Mouse (Mus musculus): ENCODE results near the gene Krt73. TPM values are rescaled to one million over a fixed set of nuclear protein-coding genes. Genes with fewer than 3 reads are reported as not detected.

Gene Krt73
- polyA plus RNA-seq (2015; fragmentation: Nextera tagmentation; extraction: Ambion mirVana) = 1.3 and 3.3 TPM in 2 replicates

GRCm38 (mm10) chr15:101802296-101802835 is at the start of gene Krt73:
TSS of gene Krt73 (minus strand) at chr15:101802346.
- H3K36me3 ChIP-seq = no peaks in the 10 kb centered on the region
- H3K4me2 ChIP-seq = 0 out of 2 replicates have a peak within 1 kb of the TSS, but pooled peaks have one; percentile 1
- H3K9me3 ChIP-seq = no peaks in the 10 kb centered on the region
- no peak within 1 kb of the TSS for H3K9ac ChIP-seq
- no peak for ATAC-seq (ENCODE audit: low FRiP score, low read depth)
- 53% methylated on average over 6 of the region's 6 CpGs for WGBS
- H3K27me3 ChIP-seq = no peaks in the 10 kb centered on the region
- no peak within 1 kb of the TSS for H3K4me3 ChIP-seq
- peak within 1 kb of the TSS; percentile 59; the same call in 1 of the 2 replicates for H3K27ac ChIP-seq (replicated peaks)
- peaks cover 22% of the 10 kb centered on the region for H3K4me1 ChIP-seq (replicated peaks)

- no peak within 1 kb of the TSS for H3K27ac ChIP-seq (replicated peaks)
These were observed 48.5 kb upstream of the Krt73 start, which contains the start of gene Krt1 for GRCm38 (mm10) chr15:101850694-101851093. TSS of gene Krt1 (minus strand) at chr15:101850794.

GRCm38 (mm10) chr15:101845971-101846403 is 43.8 kb upstream of the Krt73 start:
- H3K9me3 ChIP-seq = no peaks in the 10 kb centered on the region
- ATAC-seq (ENCODE audit: low FRiP score, low read depth) = peak; percentile 88
- peak overlapping the region; percentile 62 for H3K9ac ChIP-seq
- H3K27me3 ChIP-seq = no peaks in the 10 kb centered on the region
- under 1% methylated on average over 32 of the region's 37 CpGs for WGBS
- H3K4me2 ChIP-seq = peak overlapping the region; percentile 76
- H3K27ac ChIP-seq (replicated peaks) = peak overlapping the region; percentile 89
- H3K36me3 ChIP-seq = no peaks in the 10 kb centered on the region
- H3K4me1 ChIP-seq (replicated peaks) = peaks cover 17% of the 10 kb centered on the region
- H3K4me3 ChIP-seq = peak overlapping the region; percentile 52

More at GRCm38 (mm10) chr15:101850694-101851093, 48.5 kb upstream of the Krt73 start, which contains the start of gene Krt1:
- no peaks in the 10 kb centered on the region for H3K27me3 ChIP-seq
- H3K9me3 ChIP-seq = no peaks in the 10 kb centered on the region
- ATAC-seq (ENCODE audit: low FRiP score, low read depth) = no peak
- H3K4me1 ChIP-seq (replicated peaks) = peaks cover 14% of the 10 kb centered on the region
- no peaks in the 10 kb centered on the region for H3K36me3 ChIP-seq
- H3K9ac ChIP-seq = no peak within 1 kb of the TSS
- no peak within 1 kb of the TSS for H3K4me2 ChIP-seq
- no peak within 1 kb of the TSS for H3K4me3 ChIP-seq
- 91% methylated on average over 6 of the region's 6 CpGs for WGBS

GRCm38 (mm10) chr15:101843192-101843591 is 41.0 kb upstream of the Krt73 start:
- no peak overlapping the region for H3K4me2 ChIP-seq
- 72% methylated on average over 9 of the region's 9 CpGs for WGBS
- ATAC-seq (ENCODE audit: low FRiP score, low read depth) = no peak
- H3K4me3 ChIP-seq = no peak overlapping the region
- H3K4me1 ChIP-seq (replicated peaks) = peaks cover 17% of the 10 kb centered on the region
- H3K27me3 ChIP-seq = no peaks in the 10 kb centered on the region
- no peak overlapping the region for H3K9ac ChIP-seq
- no peaks in the 10 kb centered on the region for H3K36me3 ChIP-seq
- H3K27ac ChIP-seq (replicated peaks) = no peak overlapping the region
- no peaks in the 10 kb centered on the region for H3K9me3 ChIP-seq

- ATAC-seq (ENCODE audit: low FRiP score, low read depth) = no peak
- 72% methylated on average over 5 of the region's 5 CpGs for WGBS
These were observed 32.7 kb upstream of the Krt73 start for GRCm38 (mm10) chr15:101834784-101835328.

GRCm38 (mm10) chr15:101833131-101833530 is 31.0 kb upstream of the Krt73 start:
- 50% methylated on average over 6 of the region's 6 CpGs for WGBS
- Histone ChIP-seq H3K9ac (no peak overlapping the region), H3K4me3 (no peak overlapping the region), H3K4me2 (no peak overlapping the region), H3K36me3 (no peaks in the 10 kb centered on the region), H3K4me1 (replicated peaks) (no peaks in the 10 kb centered on the region), H3K27me3 (no peaks in the 10 kb centered on the region; the same call in 1 of the 2 replicates), H3K27ac (replicated peaks) (no peak overlapping the region), H3K9me3 (no peaks in the 10 kb centered on the region)
- no peak for ATAC-seq (ENCODE audit: low FRiP score, low read depth)

More at GRCm38 (mm10) chr15:101834784-101835328, 32.7 kb upstream of the Krt73 start:
- no peaks in the 10 kb centered on the region; the same call in 1 of the 2 replicates for H3K27me3 ChIP-seq
- no peak overlapping the region for H3K9ac ChIP-seq
- H3K4me3 ChIP-seq = no peak overlapping the region
- H3K9me3 ChIP-seq = no peaks in the 10 kb centered on the region
- H3K4me2 ChIP-seq = no peak overlapping the region
- H3K4me1 ChIP-seq (replicated peaks) = no peaks in the 10 kb centered on the region
- H3K27ac ChIP-seq (replicated peaks) = no peak overlapping the region
- no peaks in the 10 kb centered on the region for H3K36me3 ChIP-seq

GRCm38 (mm10) chr15:101829441-101829840 is 27.3 kb upstream of the Krt73 start:
- Histone ChIP-seq H3K9me3 (no peaks in the 10 kb centered on the region), H3K36me3 (no peaks in the 10 kb centered on the region), H3K4me2 (no peak overlapping the region), H3K4me1 (replicated peaks) (no peaks in the 10 kb centered on the region), H3K9ac (no peak overlapping the region), H3K4me3 (no peak overlapping the region), H3K27me3 (no peaks in the 10 kb centered on the region; the same call in 1 of the 2 replicates), H3K27ac (replicated peaks) (no peak overlapping the region)
- WGBS = 71% methylated on average over 5 of the region's 5 CpGs
- no peak for ATAC-seq (ENCODE audit: low FRiP score, low read depth)

GRCm38 (mm10) chr15:101821786-101822185 is 19.6 kb upstream of the Krt73 start:
- H3K27me3 ChIP-seq = no peaks in the 10 kb centered on the region
- no peaks in the 10 kb centered on the region for H3K4me1 ChIP-seq (replicated peaks)
- no peak for ATAC-seq (ENCODE audit: low FRiP score, low read depth)
- H3K9ac ChIP-seq = no peak overlapping the region
- no peak overlapping the region for H3K27ac ChIP-seq (replicated peaks)
- no peak overlapping the region for H3K4me2 ChIP-seq
- H3K9me3 ChIP-seq = no peaks in the 10 kb centered on the region
- H3K36me3 ChIP-seq = no peaks in the 10 kb centered on the region
- WGBS = 42% methylated on average over 3 of the region's 3 CpGs
- H3K4me3 ChIP-seq = no peak overlapping the region

- H3K27me3 ChIP-seq = no peaks in the 10 kb centered on the region
- no peak within 1 kb of the TSS for H3K4me2 ChIP-seq
- no peak within 1 kb of the TSS for H3K9ac ChIP-seq
- no peak within 1 kb of the TSS for H3K27ac ChIP-seq (replicated peaks)
- no peaks in the 10 kb centered on the region for H3K9me3 ChIP-seq
- no peak within 1 kb of the TSS for H3K4me3 ChIP-seq
- no peaks in the 10 kb centered on the region for H3K4me1 ChIP-seq (replicated peaks)
- no peaks in the 10 kb centered on the region for H3K36me3 ChIP-seq
- ATAC-seq (ENCODE audit: low FRiP score, low read depth) = no peak
- 84% methylated on average over 16 of the region's 16 CpGs for WGBS
These were observed 15.7 kb upstream of the Krt73 start, which contains the start of gene Krt2 for GRCm38 (mm10) chr15:101817875-101818274. TSS of gene Krt2 (minus strand) at chr15:101818169.

GRCm38 (mm10) chr15:101803052-101803822 is 1.1 kb upstream of the Krt73 start:
- peak overlapping the region; percentile 21; the same call in 1 of the 2 replicates for H3K27ac ChIP-seq (replicated peaks)
- ATAC-seq (ENCODE audit: low FRiP score, low read depth) = peak; percentile 23; the same call in 1 of the 2 replicates
- 52% methylated on average over 11 of the region's 11 CpGs for WGBS

GRCm38 (mm10) chr15:101790867-101791266 is 11.3 kb downstream of the Krt73 start:
- Histone ChIP-seq H3K4me1 (replicated peaks) (peaks cover 16% of the 10 kb centered on the region), H3K27me3 (no peaks in the 10 kb centered on the region), H3K4me3 (no peak overlapping the region), H3K9ac (no peak overlapping the region), H3K36me3 (no peaks in the 10 kb centered on the region), H3K9me3 (no peaks in the 10 kb centered on the region), H3K27ac (replicated peaks) (no peak overlapping the region), H3K4me2 (no peak overlapping the region)
- 0 out of 2 replicates have a peak, but pooled peaks have one; percentile 11 for ATAC-seq (ENCODE audit: low FRiP score, low read depth)
- 11% methylated on average over 3 of the region's 3 CpGs for WGBS

More at GRCm38 (mm10) chr15:101803052-101803822, 1.1 kb upstream of the Krt73 start:
- Histone ChIP-seq H3K4me3 (no peak overlapping the region), H3K9ac (no peak overlapping the region), H3K4me2 (no peak overlapping the region), H3K27me3 (no peaks in the 10 kb centered on the region), H3K36me3 (no peaks in the 10 kb centered on the region), H3K4me1 (replicated peaks) (peaks cover 22% of the 10 kb centered on the region), H3K9me3 (no peaks in the 10 kb centered on the region)

- H3K4me1 ChIP-seq (replicated peaks) = peaks cover 16% of the 10 kb centered on the region
- no peaks in the 10 kb centered on the region for H3K9me3 ChIP-seq
- no peak within 1 kb of the TSS for H3K4me2 ChIP-seq
- 89% methylated on average over 18 of the region's 18 CpGs for WGBS
- ATAC-seq (ENCODE audit: low FRiP score, low read depth) = no peak
- H3K4me3 ChIP-seq = no peak within 1 kb of the TSS
- no peaks in the 10 kb centered on the region for H3K36me3 ChIP-seq
- H3K27ac ChIP-seq (replicated peaks) = no peak within 1 kb of the TSS
- H3K9ac ChIP-seq = no peak within 1 kb of the TSS
- 0 out of 2 replicates have a peak, but pooled peaks cover 2% of the 10 kb centered on the region for H3K27me3 ChIP-seq
These were observed 15.8 kb downstream of the Krt73 start, which contains the start of gene Krt72 for GRCm38 (mm10) chr15:101786360-101786759. TSS of gene Krt72 (minus strand) at chr15:101786460.
